Mouse (Mus musculus): ENCODE results near the gene H2-Oa.
"Not testable (repeated sequence)": the region's sequence is repeated elsewhere in the genome, so short reads cannot be mapped to it uniquely, and the experiment has no call there.

The H2-Oa gene

DNA sequence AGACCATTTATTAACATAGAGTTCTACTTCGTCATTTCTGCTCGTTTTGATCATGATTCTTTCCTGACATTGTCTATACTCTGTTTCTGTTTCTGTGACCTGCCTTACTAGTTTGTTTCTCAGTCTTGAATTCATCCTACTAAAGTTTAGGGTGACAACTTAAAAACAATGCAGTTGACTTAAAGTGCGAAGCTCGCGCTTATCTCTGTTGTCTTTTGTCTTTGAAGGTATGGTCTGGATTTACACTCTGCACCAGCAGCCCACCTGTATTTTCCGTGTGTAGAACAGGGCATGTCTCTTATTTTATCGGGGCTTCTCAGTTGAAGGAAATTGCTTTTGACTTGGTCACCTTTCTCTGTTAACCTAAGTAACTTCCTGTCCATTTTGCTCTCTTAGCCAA is 31.0 kb downstream of the H2-Oa start:
- no peak for DNase-seq

DNA sequence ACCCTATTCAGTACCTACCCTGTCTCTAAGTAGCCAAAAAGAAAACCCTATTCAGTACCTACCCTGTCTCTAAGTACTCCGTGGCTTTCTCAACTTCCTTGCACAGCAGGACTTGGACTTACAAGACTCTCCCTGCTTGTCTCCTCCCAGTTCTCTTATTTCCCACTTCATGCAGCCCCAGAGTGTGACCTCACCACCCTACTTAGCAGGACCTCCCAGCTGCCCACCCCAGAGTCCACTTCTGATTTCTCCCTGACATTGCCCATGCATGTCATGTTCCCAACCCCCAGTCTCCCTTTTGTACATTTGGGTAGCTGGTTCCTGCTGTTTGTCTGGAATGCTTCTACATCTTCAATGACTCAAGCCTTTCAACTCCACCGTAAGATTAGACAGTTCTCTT is 31.4 kb downstream of the H2-Oa start:
- no peak for DNase-seq

DNA sequence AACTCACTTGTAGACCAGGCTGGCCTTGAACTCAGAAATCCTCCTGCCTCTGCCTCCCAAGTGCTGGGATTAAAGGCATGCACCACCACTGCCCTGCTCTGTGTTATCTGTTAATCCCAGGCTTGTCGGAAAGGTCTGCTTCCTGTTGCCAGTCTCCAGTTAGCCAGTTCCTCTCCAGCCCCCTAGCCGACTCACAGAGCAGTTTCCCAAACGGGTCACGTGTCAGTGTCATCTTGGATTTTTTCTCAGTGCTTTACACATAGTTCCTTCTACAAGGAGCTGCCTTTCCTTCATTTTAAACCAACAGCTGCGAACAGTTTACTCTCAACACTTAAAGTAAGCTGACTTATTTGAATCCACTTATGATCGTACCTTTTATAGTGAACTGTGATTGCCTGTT is 32.5 kb downstream of the H2-Oa start:
- no peak for DNase-seq

DNA sequence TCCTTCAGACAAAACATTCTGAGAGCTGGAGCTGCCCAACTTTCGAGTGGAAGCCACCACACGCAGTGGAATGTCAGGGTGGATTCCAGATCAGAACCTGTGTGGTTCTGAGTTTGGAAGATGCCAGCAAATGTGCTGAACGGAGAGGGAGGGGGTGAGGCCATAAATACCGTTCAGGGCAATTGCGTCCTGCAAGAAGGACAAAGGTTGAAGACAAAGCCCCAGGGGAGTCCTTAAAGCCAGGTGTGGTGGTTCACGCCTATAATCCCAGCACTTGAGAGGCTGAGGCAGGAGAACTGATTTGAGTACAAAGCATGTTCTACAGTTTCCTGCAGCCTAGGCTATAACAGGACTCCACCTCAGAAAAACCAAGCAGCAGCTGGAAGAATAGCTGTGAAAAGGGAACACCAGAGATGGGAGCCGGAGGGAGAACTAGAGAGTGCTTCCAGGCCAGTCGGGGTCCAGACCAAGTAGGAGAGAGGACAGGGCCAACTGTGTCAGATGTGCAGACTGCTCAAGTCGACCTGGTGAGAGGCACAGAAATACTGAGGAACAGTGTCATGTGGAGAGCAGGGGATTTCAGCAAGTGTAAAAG is 34.8 kb downstream of the H2-Oa start:
- DNase-seq: no peak

DNA sequence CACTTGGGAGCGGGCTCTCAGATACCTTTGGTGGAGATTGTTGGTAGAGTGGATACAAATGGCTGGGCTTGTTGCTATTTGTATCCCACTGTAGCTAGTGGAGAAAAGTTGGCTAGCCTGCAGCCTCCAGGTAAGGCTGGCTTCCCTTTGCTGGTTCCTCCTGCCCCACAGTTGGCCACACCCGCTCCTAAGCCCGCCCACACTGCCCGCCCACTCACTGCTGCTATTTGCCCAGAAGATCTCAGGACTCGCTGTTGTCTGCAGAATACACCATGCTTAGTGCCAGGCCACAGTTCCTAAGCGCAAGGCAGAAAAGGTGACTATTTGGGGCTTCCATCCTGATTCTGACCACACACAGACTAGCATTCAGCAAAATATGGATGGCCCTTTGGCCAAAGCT is 35.3 kb downstream of the H2-Oa start:
- DNase-seq: peak; percentile 79 to 83

GRCm38 (mm10) chr17:34128264-34128937 is 36.3 kb downstream of the H2-Oa start:
- DNase-seq: no peak

DNA sequence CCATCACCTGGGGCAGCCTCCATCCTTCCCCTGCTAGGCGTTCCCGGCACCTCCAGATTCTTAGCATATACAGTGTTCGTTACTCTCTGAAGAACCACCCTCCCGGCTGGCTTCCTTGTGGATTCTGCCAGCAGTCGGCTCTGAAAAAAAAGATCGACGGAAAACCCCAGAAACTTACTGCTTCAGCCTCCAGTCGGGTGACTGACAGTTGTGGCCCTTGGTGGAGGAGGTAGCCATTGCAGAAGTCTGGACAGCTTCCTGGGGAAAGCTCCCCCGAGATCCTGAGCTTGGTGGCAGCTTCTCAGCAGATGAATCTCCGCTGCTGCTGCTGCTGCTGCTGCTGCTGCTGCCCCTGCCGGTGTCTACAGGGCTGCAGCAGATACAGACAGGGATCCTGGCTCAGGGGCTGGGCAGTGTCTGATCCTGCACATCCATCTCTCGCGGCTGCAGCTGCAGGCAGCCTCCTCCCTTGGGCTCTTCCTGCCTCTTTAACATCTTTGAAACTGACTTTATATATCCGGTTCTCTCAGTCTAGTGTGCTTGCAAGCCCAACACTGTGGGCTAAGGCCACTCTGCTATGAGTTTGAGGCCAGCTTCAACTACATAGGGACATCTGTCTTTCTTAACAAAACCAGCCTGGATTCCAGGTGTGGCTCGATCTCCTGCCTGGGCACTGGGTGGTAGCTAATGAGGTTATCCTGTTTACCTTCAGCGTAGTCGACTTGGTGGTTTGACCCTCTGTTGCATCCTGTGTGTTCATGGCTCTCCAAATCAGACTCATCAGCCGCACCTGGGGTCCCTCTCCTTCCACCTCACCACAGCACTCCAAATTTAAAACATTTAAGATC is 37.0 kb downstream of the H2-Oa start:
- DNase-seq: no peak

- DNase-seq: no peak
Measured at GRCm38 (mm10) chr17:34130073-34130947, 38.2 kb downstream of the H2-Oa start.

GRCm38 (mm10) chr17:34131911-34132310 is 39.8 kb downstream of the H2-Oa start:
- no peak for DNase-seq

DNA sequence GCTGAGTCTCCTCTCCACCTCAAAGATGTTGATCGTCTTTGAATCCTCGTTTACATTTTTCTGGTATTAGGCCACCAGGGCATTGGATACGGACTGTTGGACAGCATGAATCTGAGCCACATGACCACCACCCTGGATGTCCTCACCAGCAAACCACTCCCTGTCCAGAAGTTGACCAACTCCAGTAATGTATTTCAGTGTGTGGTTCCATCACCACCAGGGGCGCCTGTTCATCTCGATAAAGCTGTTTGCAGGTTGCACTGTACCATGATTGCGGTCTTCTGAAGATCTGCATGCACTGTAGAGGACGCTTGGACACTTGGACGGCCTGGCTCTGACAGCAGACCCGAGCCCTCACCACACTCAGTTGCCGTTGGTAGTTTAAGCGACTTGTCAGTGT is 41.1 kb downstream of the H2-Oa start:
- no peak for DNase-seq

- no peak for DNase-seq
Measured at GRCm38 (mm10) chr17:34134451-34134850, 42.3 kb downstream of the H2-Oa start.

DNA sequence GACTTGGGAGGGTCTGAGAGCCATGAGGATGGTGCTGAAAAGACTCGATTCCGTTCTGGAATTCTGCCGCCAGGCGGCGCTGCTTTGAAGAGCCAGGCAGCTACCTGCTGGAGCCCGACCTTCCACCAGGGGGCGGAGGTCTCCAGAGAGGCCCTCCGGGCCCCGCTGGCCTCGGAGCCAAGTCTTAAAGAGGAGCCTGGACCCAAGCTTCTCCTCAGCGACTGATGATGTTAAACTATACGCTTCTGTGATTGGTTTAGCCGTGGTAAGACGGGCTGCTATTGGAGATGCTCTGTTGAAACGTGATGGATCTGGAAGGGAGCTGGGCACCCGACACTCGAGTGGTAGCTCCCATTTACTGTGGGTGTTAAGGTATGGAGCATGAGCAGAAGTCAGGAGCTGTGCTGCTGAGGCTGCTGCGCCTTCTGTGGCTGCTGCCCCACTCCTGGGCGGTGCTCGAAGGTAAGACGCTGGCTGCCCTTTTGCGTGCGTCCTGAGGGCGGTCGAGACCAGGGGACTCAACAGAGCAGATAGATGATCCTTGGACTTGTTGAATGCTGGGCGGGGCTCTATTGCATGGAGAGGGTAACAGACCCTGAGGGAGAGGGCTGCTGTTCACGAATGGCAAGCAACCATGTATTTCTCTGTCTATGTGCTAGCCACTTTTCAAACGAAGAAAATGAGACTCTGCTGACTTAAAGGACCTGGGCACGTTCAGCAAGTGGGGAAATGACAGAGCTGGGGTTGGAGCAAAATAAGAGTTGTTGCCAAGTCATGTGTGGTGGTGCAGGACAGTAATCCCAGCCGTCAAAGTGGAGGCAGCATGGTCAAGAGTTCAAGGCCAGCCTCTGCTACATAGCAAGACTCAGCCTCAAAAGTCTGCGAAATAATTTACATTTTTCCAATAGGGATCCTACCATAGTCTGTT is 43.4 kb downstream of the H2-Oa start:
- DNase-seq: peak; percentile 99

- DNase-seq: no peak
Measured at GRCm38 (mm10) chr17:34137601-34138000, 45.5 kb downstream of the H2-Oa start.

DNA sequence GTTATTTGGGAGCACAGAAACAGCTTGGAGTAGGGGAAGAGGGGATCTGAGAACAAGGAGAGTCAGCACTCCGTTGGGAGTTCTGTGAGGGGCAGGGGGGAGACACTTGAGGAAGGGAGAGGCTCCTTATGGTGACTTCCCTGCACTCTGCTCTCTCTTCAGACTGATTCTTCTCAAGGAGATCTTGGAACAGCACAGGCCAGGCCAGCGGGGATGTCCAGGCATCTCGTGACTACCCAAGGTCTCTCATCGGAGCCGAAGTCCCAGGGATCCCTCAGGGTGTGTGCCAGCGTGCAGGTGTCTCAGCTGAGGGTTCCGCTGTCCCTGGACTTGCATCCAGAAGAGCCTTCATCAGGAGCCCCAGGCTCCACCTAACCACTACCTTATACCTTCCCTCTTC is 46.5 kb downstream of the H2-Oa start:
- DNase-seq: no peak

DNA sequence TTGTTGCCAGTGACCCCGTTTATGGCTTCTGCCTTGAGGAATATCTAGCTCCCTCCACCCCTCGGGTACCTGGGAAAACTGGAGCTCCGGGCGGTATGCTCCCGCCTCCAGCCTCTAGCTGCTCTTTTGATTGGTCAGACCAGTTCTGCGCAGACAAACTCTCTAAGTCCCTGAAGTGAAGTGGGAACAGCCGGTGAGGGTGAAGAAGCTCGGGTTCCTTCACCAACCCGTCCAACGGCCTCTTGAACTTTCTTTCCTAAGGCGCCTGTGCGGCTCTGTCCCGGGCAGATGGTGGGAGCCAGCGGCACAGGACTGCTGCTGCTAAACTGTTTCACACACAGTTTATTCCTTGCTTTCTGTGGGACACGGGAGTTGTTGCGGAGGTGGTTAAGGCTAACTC is 47.3 kb downstream of the H2-Oa start:
- DNase-seq: no peak

DNA sequence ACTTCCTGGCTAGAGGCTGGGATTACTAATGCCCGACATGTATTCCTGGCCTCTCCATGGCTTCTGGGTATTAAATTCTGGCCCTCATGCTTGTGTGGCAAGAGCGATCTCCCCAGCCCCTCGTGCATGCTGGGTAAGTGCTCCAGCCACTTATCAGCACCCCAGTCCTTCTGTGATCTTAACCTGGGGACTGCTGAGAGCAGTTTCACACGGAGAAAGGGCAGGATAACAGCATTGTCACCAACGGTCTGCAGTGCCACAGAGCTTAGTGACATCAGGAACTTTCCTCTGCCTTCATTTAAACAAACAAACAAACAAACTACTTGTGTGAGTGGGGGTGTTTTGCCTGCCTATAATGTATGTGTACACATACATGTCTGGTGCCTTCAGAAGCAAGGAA is 48.1 kb downstream of the H2-Oa start:
- DNase-seq: no peak

GRCm38 (mm10) chr17:34141448-34141847 is 49.3 kb downstream of the H2-Oa start:
- no peak for DNase-seq

- DNase-seq: no peak
Measured at GRCm38 (mm10) chr17:34142456-34143010, 50.4 kb downstream of the H2-Oa start.

DNA sequence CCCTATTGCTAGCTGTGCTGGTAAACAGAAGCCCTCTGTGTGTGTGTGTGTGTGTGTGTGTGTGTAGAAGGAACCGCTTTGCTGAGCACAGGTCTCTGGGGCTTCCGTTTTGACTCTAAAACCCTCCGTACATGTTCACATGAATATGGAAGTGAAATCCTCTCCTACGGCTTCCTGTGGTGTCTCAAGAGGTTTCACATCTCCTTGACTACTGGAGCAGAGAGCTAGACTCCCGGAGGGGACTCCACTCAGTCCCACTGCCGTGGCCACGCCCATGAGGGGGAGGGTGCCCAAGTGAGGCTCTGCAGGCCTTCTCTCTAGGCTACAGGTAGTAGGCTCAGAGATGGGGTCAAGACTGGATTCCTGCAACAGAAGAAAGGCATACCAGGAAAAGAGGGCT is 50.9 kb downstream of the H2-Oa start, which contains the start of gene H2-DMb2:
TSS of gene H2-DMb2 (plus strand) at position 275 of the 400 bp plus-strand sequence.
- DNase-seq: no peak

- DNase-seq: no peak
Measured at GRCm38 (mm10) chr17:34143461-34143860, 51.3 kb downstream of the H2-Oa start.

GRCm38 (mm10) chr17:34144221-34144620 is 52.1 kb downstream of the H2-Oa start:
- not testable (repeated sequence) for DNase-seq

Data from cerebellum, postnatal 25 days (tissue).